Mouse (Mus musculus) left cerebral cortex, postnatal 14 days (tissue): Measurements from ENCODE around the gene Krtap2-4. TPM values are rescaled to one million over a fixed set of nuclear protein-coding genes. Genes with fewer than 3 reads are reported as not detected.
"Not testable (repeated sequence)": the region's sequence is repeated elsewhere in the genome, so short reads cannot be mapped to it uniquely, and the experiment has no call there.

Experiments used
- DNase-seq, 2 experiments: peaks; one replicate each; pipeline ENCODE4 v3.0.0; 2021 to 2022; ENCODE audit warnings: low spot score in 2 of 2, mixed read lengths in 1 of 2
- intact Hi-C: fragments of 180-260 bp; cut with DNase I; formaldehyde crosslinking; loops from one replicate; pipeline ENCODE4 v1.15.1; 2025
- long read RNA-seq, 2 experiments: library from polyadenylated mRNA; stranded (forward); transcript quantifications; one replicate each; pipeline ENCODE4 v2.0.0; 2021
- total RNA-seq, 2 experiments: library from RNA; stranded (reverse); gene quantifications; 2 replicates each; pipeline ENCODE4 v1.2.3; 2021

The Krtap2-4 gene
- not detected for total RNA-seq
- long read RNA-seq, experiment 1, result 0 reads
- long read RNA-seq, experiment 2, result 0 reads

- intact Hi-C loops, result no loop called here
- no peak for DNase-seq
Observed at GRCm38 (mm10) chr11:99614796-99615363, at the start of gene Krtap2-4. Krtap2-4 (minus strand) TSS chr11:99614846.

GRCm38 (mm10) chr11:99662802-99663201, 48.2 kb upstream of the Krtap2-4 start:
- DNase-seq, result no peak
- intact Hi-C loops, result no loop called here

GRCm38 (mm10) chr11:99659256-99659655, 44.6 kb upstream of the Krtap2-4 start:
- intact Hi-C loops, result no loop called here
- DNase-seq, result no peak

- intact Hi-C loops, DNase-seq: not testable (repeated sequence)
Observed at GRCm38 (mm10) chr11:99658467-99659010, 43.9 kb upstream of the Krtap2-4 start, which contains the start of gene Gm11563. Gm11563 (minus strand) TSS chr11:99658960.

GRCm38 (mm10) chr11:99657051-99657450, 42.4 kb upstream of the Krtap2-4 start:
- no peak for DNase-seq
- intact Hi-C loops, result no loop called here

- DNase-seq, result no peak
- intact Hi-C loops, result no loop called here
Observed at GRCm38 (mm10) chr11:99650136-99650535, 35.5 kb upstream of the Krtap2-4 start, which contains the start of gene Gm11555. Gm11555 (minus strand) TSS chr11:99650236.

GRCm38 (mm10) chr11:99646444-99646843, 31.8 kb upstream of the Krtap2-4 start:
- DNase-seq, result peak in 1 of 2 experiments; percentile 15
- intact Hi-C loops, result no loop called here

GRCm38 (mm10) chr11:99644351-99644750, 29.7 kb upstream of the Krtap2-4 start:
- DNase-seq, result no peak
- intact Hi-C loops, result no loop called here

- DNase-seq, intact Hi-C loops: not testable (repeated sequence)
Observed at GRCm38 (mm10) chr11:99643635-99644139, 29.0 kb upstream of the Krtap2-4 start, which contains the start of gene Krtap4-7. Krtap4-7 (minus strand) TSS chr11:99644089.

GRCm38 (mm10) chr11:99640926-99641325, 26.3 kb upstream of the Krtap2-4 start:
- intact Hi-C loops, result no loop called here
- no peak for DNase-seq

GRCm38 (mm10) chr11:99637086-99637485, 22.4 kb upstream of the Krtap2-4 start:
- DNase-seq, result peak; percentile 38 to 69
- intact Hi-C loops, result no loop called here

- no peak for DNase-seq
- intact Hi-C loops, result no loop called here
Observed at GRCm38 (mm10) chr11:99634653-99635134, 20.0 kb upstream of the Krtap2-4 start, which contains the start of gene Krtap4-2. Krtap4-2 (minus strand) TSS chr11:99635084.

GRCm38 (mm10) chr11:99633293-99633692, 18.6 kb upstream of the Krtap2-4 start:
- peak; percentile 24 to 53 for DNase-seq
- intact Hi-C loops, result no loop called here

- intact Hi-C loops, result no loop called here
- no peak for DNase-seq
Observed at GRCm38 (mm10) chr11:99630890-99631289, 16.2 kb upstream of the Krtap2-4 start.

- intact Hi-C loops, result no loop called here
- DNase-seq, result no peak
Observed at GRCm38 (mm10) chr11:99628138-99628537, 13.5 kb upstream of the Krtap2-4 start, which contains the start of gene Krtap4-1. Krtap4-1 (minus strand) TSS chr11:99628238.

GRCm38 (mm10) chr11:99620335-99620734, 5.7 kb upstream of the Krtap2-4 start, which contains the start of gene Gm11562:
Gm11562 (minus strand) TSS chr11:99620435.
- intact Hi-C loops, result no loop called here
- no peak for DNase-seq

GRCm38 (mm10) chr11:99610089-99610488, 4.6 kb downstream of the Krtap2-4 start, which contains the start of gene Gm11937:
Gm11937 (minus strand) TSS chr11:99610189.
- intact Hi-C loops, DNase-seq: not testable (repeated sequence)

- peak; percentile 43 to 45 for DNase-seq
- intact Hi-C loops, result no loop called here
Observed at GRCm38 (mm10) chr11:99609126-99609525, 5.5 kb downstream of the Krtap2-4 start.

GRCm38 (mm10) chr11:99603208-99603607, 11.4 kb downstream of the Krtap2-4 start, which contains the start of gene Gm11938:
Gm11938 (minus strand) TSS chr11:99603308.
- intact Hi-C loops, DNase-seq: not testable (repeated sequence)

GRCm38 (mm10) chr11:99597742-99598141, 16.9 kb downstream of the Krtap2-4 start, which contains the start of gene Krtap9-3:
Krtap9-3 (minus strand) TSS chr11:99598105.
- intact Hi-C loops, DNase-seq: not testable (repeated sequence)
